Mouse (Mus musculus): ENCODE measurements around the gene Pqlc2.

Gene Pqlc2

GRCm38 (mm10) chr4:139258621-139259301 is 51.7 kb downstream of the Pqlc2 start:
- TF ChIP-seq GATA4 (IDR thresholded peaks at IDR 0.05; ENCODE audit: insufficient replicate concordance, low read length), result no peak

- no peak for TF ChIP-seq GATA4 (IDR thresholded peaks at IDR 0.05; ENCODE audit: insufficient replicate concordance, low read length)
Observed at GRCm38 (mm10) chr4:139256708-139257107, 53.8 kb downstream of the Pqlc2 start.

- TF ChIP-seq GATA4 (IDR thresholded peaks at IDR 0.05; ENCODE audit: insufficient replicate concordance, low read length), result no peak
Observed at GRCm38 (mm10) chr4:139256146-139256545, 54.4 kb downstream of the Pqlc2 start.

- no peak for TF ChIP-seq GATA4 (IDR thresholded peaks at IDR 0.05; ENCODE audit: insufficient replicate concordance, low read length)
Observed at GRCm38 (mm10) chr4:139253206-139253605, 57.3 kb downstream of the Pqlc2 start.

- TF ChIP-seq GATA4 (IDR thresholded peaks at IDR 0.05; ENCODE audit: insufficient replicate concordance, low read length), result peak; percentile 99
Observed at GRCm38 (mm10) chr4:139252051-139252760, 58.3 kb downstream of the Pqlc2 start.

GRCm38 (mm10) chr4:139250886-139251285 is 59.6 kb downstream of the Pqlc2 start:
- TF ChIP-seq GATA4 (IDR thresholded peaks at IDR 0.05; ENCODE audit: insufficient replicate concordance, low read length), result no peak

- TF ChIP-seq GATA4 (IDR thresholded peaks at IDR 0.05; ENCODE audit: insufficient replicate concordance, low read length), result no peak
Observed at GRCm38 (mm10) chr4:139250043-139250442, 60.5 kb downstream of the Pqlc2 start.

- TF ChIP-seq GATA4 (IDR thresholded peaks at IDR 0.05; ENCODE audit: insufficient replicate concordance, low read length), result no peak
Observed at GRCm38 (mm10) chr4:139248736-139249135, 61.8 kb downstream of the Pqlc2 start.

- TF ChIP-seq GATA4 (IDR thresholded peaks at IDR 0.05; ENCODE audit: insufficient replicate concordance, low read length), result no peak
Observed at GRCm38 (mm10) chr4:139247966-139248365, 62.5 kb downstream of the Pqlc2 start.

GRCm38 (mm10) chr4:139246130-139246877 is 64.2 kb downstream of the Pqlc2 start:
- no peak for TF ChIP-seq GATA4 (IDR thresholded peaks at IDR 0.05; ENCODE audit: insufficient replicate concordance, low read length)

- no peak for TF ChIP-seq GATA4 (IDR thresholded peaks at IDR 0.05; ENCODE audit: insufficient replicate concordance, low read length)
Observed at GRCm38 (mm10) chr4:139245534-139245933, 65.0 kb downstream of the Pqlc2 start.

- TF ChIP-seq GATA4 (IDR thresholded peaks at IDR 0.05; ENCODE audit: insufficient replicate concordance, low read length), result no peak
Observed at GRCm38 (mm10) chr4:139244766-139245165, 65.7 kb downstream of the Pqlc2 start.

GRCm38 (mm10) chr4:139244176-139244575 is 66.3 kb downstream of the Pqlc2 start:
- no peak for TF ChIP-seq GATA4 (IDR thresholded peaks at IDR 0.05; ENCODE audit: insufficient replicate concordance, low read length)

All from liver, adult (tissue).